Comparison of ENCODE assay signal across 15 mouse cellular contexts in the genomic region with DNA sequence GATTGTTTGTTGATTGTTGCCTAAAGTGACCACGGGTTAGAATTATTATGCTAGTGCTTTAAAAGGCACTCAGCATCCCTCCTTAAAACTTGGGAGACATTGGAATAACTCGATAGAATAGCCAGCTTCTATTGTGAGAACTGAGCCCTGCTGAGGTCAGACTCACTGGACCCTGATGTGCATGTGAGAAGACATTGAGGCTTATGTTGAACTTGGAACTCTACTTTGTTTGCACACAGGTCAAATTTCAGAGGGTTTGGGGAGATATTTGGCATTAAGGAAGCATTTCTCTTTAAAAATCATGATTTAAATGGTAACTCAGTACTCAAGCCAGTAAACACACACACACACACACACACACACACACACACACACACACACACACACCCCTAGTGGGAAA.
"Had no signal": no experiment of that assay in that cellular context is flagged by ENCODE, and none has a peak within 500 bp of the region (broad histone marks: within the 10 kb centered on the region; RNA-seq: fewer than 3 reads in every experiment).

No protein-coding gene starts in this region.

- H3K4me1 ChIP-seq: intestine, embryonic 15.5 days; limb, embryonic 12.5 days; liver, embryonic 13.5 days; midbrain, embryonic 10.5 days; neural tube, embryonic 15.5 days had no signal

- H3K27me3 ChIP-seq: intestine, embryonic 15.5 days; limb, embryonic 12.5 days; liver, embryonic 13.5 days; neural tube, embryonic 15.5 days had no signal

- H3K9me3 ChIP-seq: intestine, embryonic 15.5 days; limb, embryonic 12.5 days; liver, embryonic 13.5 days; midbrain, embryonic 10.5 days; neural tube, embryonic 15.5 days had no signal

- H3K36me3 ChIP-seq: intestine, embryonic 15.5 days; liver, embryonic 13.5 days; midbrain, embryonic 10.5 days; neural tube, embryonic 15.5 days had no signal

- H3K4me2 ChIP-seq: hindbrain, embryonic 14.5 days; intestine, embryonic 15.5 days; limb, embryonic 12.5 days; liver, embryonic 13.5 days; neural tube, embryonic 15.5 days had no signal

- H3K4me3 ChIP-seq: intestine, embryonic 15.5 days; left cerebral cortex, adult 2 months; limb, embryonic 12.5 days; liver, embryonic 13.5 days; midbrain, embryonic 10.5 days; myocyte; neural tube, embryonic 15.5 days had no signal

- H3K27ac ChIP-seq: hindbrain, embryonic 14.5 days; intestine, embryonic 15.5 days; left cerebral cortex, adult 2 months; limb, embryonic 12.5 days; liver, embryonic 13.5 days; midbrain, embryonic 10.5 days; neural tube, embryonic 15.5 days had no signal

- H3K9ac ChIP-seq: hindbrain, embryonic 14.5 days; intestine, embryonic 15.5 days; limb, embryonic 12.5 days; liver, embryonic 13.5 days; neural tube, embryonic 15.5 days had no signal

- ATAC-seq: intestine, embryonic 15.5 days; lung, postnatal 0 days had no signal

- DNase-seq: liver, embryonic 13.5 days; lung, adult 2 months; lung, postnatal 4 days; midbrain, embryonic 14.5 days; right cerebral cortex, adult 18-20 months; right cerebral cortex, postnatal 25 days; thymus, postnatal 36 days had no signal
